Comparison of ENCODE assay signal across 8 mouse cellular contexts in genomic region chr3:108880544-108881507, GRCm38 (mm10). TPM values are rescaled to one million over a fixed set of nuclear protein-coding genes. Genes with fewer than 3 reads are reported as not detected.
DNase-seq lines count a peak whose midpoint lies in the region; ATAC-seq and TF ChIP-seq lines count a peak whose summit lies in the region.

No protein-coding gene starts in this region.

- TF ChIP-seq POLR2A in limb, embryonic 14.5 days (IDR thresholded peaks at IDR 0.05; ENCODE audit: borderline replicate concordance, extremely low read depth, insufficient read depth, insufficient read length), result no peak

- H3K9ac ChIP-seq in hindbrain, embryonic 11.5 days (ENCODE audit: low read depth, low read length), result no peak overlapping the region
- H3K9ac ChIP-seq in hindbrain, embryonic 14.5 days, result no peak overlapping the region
- H3K9ac ChIP-seq in heart, embryonic 14.5 days (ENCODE audit: low read length), result no peak overlapping the region
- no peak overlapping the region for H3K9ac ChIP-seq in limb, embryonic 14.5 days (ENCODE audit: low read depth, low read length, severe bottlenecking)

- no peaks in the 10 kb centered on the region for H3K36me3 ChIP-seq in hindbrain, embryonic 11.5 days (ENCODE audit: control insufficient read depth, insufficient read depth, low read length)
- H3K36me3 ChIP-seq in hindbrain, embryonic 14.5 days (replicated peaks; ENCODE audit: control insufficient read depth, insufficient read depth), result no peaks in the 10 kb centered on the region
- no peaks in the 10 kb centered on the region for H3K36me3 ChIP-seq in heart, embryonic 14.5 days (ENCODE audit: control insufficient read depth, insufficient read depth, low read length)
- no peaks in the 10 kb centered on the region for H3K36me3 ChIP-seq in limb, embryonic 14.5 days (ENCODE audit: control insufficient read depth, insufficient read depth, low read length)

- no peak for DNase-seq in hindbrain, embryonic 11.5 days (ENCODE audit: low spot score)
- no peak for DNase-seq in hindbrain, embryonic 14.5 days (ENCODE audit: low spot score)
- DNase-seq in R1 (ENCODE audit: low read depth, low spot score), result peak; percentile 95
- peak; percentile 68 for DNase-seq in limb, embryonic 14.5 days (ENCODE audit: low spot score)
- peak; percentile 21 for DNase-seq in neural tube, embryonic 10.5 days (ENCODE audit: extremely low spot score, low spot score)
- no peak for DNase-seq in cerebellum, postnatal 36 days
- no peak for DNase-seq in cerebellum, adult 9-11 months

- H3K4me1 ChIP-seq in hindbrain, embryonic 11.5 days (replicated peaks; ENCODE audit: control insufficient read depth, insufficient read depth, low read length), result no peaks in the 10 kb centered on the region
- peaks cover 4% of the 10 kb centered on the region; the same call in 1 of the 2 replicates for H3K4me1 ChIP-seq in hindbrain, embryonic 14.5 days (replicated peaks; ENCODE audit: control insufficient read depth, insufficient read depth, low read length)
- peaks cover 26 to 40% of the 10 kb centered on the region in 2 experiments for H3K4me1 ChIP-seq in heart, embryonic 14.5 days (ENCODE audit: control insufficient read depth in 2 of 2, insufficient read depth in 2 of 2, low read length in 2 of 2)
- H3K4me1 ChIP-seq in limb, embryonic 14.5 days (ENCODE audit: control insufficient read depth, insufficient read depth, low read length), result peaks cover 18% of the 10 kb centered on the region; the same call in 1 of the 2 replicates

- H3K27me3 ChIP-seq in hindbrain, embryonic 11.5 days (ENCODE audit: control insufficient read depth, insufficient read depth, low read length), result no peaks in the 10 kb centered on the region
- H3K27me3 ChIP-seq in hindbrain, embryonic 14.5 days (ENCODE audit: control insufficient read depth, insufficient read depth, low read length), result no peaks in the 10 kb centered on the region
- no peaks in the 10 kb centered on the region for H3K27me3 ChIP-seq in heart, embryonic 14.5 days (ENCODE audit: control insufficient read depth, insufficient read depth, low read length)
- no peaks in the 10 kb centered on the region for H3K27me3 ChIP-seq in limb, embryonic 14.5 days (ENCODE audit: control insufficient read depth, insufficient read depth, low read length)

- H3K9me3 ChIP-seq in hindbrain, embryonic 11.5 days (ENCODE audit: control insufficient read depth, low read length), result no peaks in the 10 kb centered on the region
- no peaks in the 10 kb centered on the region for H3K9me3 ChIP-seq in hindbrain, embryonic 14.5 days (ENCODE audit: control insufficient read depth, low read length)
- H3K9me3 ChIP-seq in heart, embryonic 14.5 days (ENCODE audit: control insufficient read depth, low read length), result no peaks in the 10 kb centered on the region
- H3K9me3 ChIP-seq in limb, embryonic 14.5 days (ENCODE audit: control insufficient read depth, low read length), result no peaks in the 10 kb centered on the region

- H3K27ac ChIP-seq in hindbrain, embryonic 11.5 days (ENCODE audit: low read depth, low read length), result no peak overlapping the region
- H3K27ac ChIP-seq in hindbrain, embryonic 14.5 days, result no peak overlapping the region
- H3K27ac ChIP-seq in heart, embryonic 14.5 days (replicated peaks in 1 of 2; ENCODE audit: control insufficient read depth in 1 of 2, insufficient read depth in 1 of 2, low read depth in 2 of 2, low read length in 2 of 2), result peak overlapping the region; percentile 78 to 83
- peak overlapping the region; percentile 38 for H3K27ac ChIP-seq in limb, embryonic 14.5 days (replicated peaks; ENCODE audit: low read depth, low read length)

- H3K4me3 ChIP-seq in hindbrain, embryonic 11.5 days (ENCODE audit: low read depth, low read length), result no peak overlapping the region
- H3K4me3 ChIP-seq in hindbrain, embryonic 14.5 days (replicated peaks; ENCODE audit: low read length), result no peak overlapping the region
- no peak overlapping the region for H3K4me3 ChIP-seq in heart, embryonic 14.5 days (ENCODE audit: control insufficient read depth in 1 of 2, insufficient read depth in 1 of 2, low read depth in 1 of 2, low read length in 2 of 2)
- H3K4me3 ChIP-seq in limb, embryonic 14.5 days (replicated peaks; ENCODE audit: low read length), result no peak overlapping the region

- WGBS in hindbrain, embryonic 11.5 days, result 62% methylated on average over 28 of the region's 28 CpGs
- 52% methylated on average over 28 of the region's 28 CpGs for WGBS in hindbrain, embryonic 14.5 days
- 36% methylated on average over 28 of the region's 28 CpGs for WGBS in heart, embryonic 14.5 days
- WGBS in limb, embryonic 14.5 days, result 50% methylated on average over 28 of the region's 28 CpGs

- no peak overlapping the region for H3K4me2 ChIP-seq in hindbrain, embryonic 11.5 days (replicated peaks; ENCODE audit: low read depth, low read length)
- H3K4me2 ChIP-seq in hindbrain, embryonic 14.5 days (replicated peaks), result no peak overlapping the region
- H3K4me2 ChIP-seq in heart, embryonic 14.5 days (ENCODE audit: low read length), result peak overlapping the region; percentile 54
- 0 out of 2 replicates have a peak overlapping the region, but pooled peaks have one; percentile 15 for H3K4me2 ChIP-seq in limb, embryonic 14.5 days (replicated peaks; ENCODE audit: low read depth, low read length, severe bottlenecking)

- peak; percentile 25; the same call in 1 of the 2 replicates for ATAC-seq in hindbrain, embryonic 11.5 days (ENCODE audit: low FRiP score)
- no peak for ATAC-seq in hindbrain, embryonic 14.5 days (ENCODE audit: low FRiP score)
- ATAC-seq in heart, embryonic 14.5 days (ENCODE audit: insufficient number of reproducible peaks, insufficient read depth, low FRiP score, low read depth), result peak; percentile 44; the same call in 1 of the 2 replicates
- peak; percentile 88 for ATAC-seq in limb, embryonic 14.5 days (ENCODE audit: low FRiP score, low read depth)

RNA-seq across cellular contexts. Expression of gene Fndc7, which starts 9.0 kb away (rescaled TPM):
- polyA plus RNA-seq in hindbrain, embryonic 11.5 days (2014; fragmentation: Nextera tagmentation; extraction: Ambion mirVana), result 0.28 TPM in 1 of 2 replicates, not detected in the other
- not detected in 2 replicates for polyA plus RNA-seq in hindbrain, embryonic 14.5 days (2014; fragmentation: Nextera tagmentation; extraction: Ambion mirVana)
- polyA plus RNA-seq in heart, embryonic 14.5 days (2014; fragmentation: Nextera tagmentation; extraction: Ambion mirVana), result 0.05 and 0.20 TPM in 2 replicates
- 0.17 and 0.35 TPM in 2 replicates for polyA plus RNA-seq in limb, embryonic 14.5 days (2012; rRNA removed)
- 0.23 and 0.25 TPM in 2 replicates for polyA plus RNA-seq in limb, embryonic 14.5 days (2014; fragmentation: Nextera tagmentation; extraction: Ambion mirVana)

RNA-seq across cellular contexts. Expression of gene Prpf38b, which starts 30.7 kb away (rescaled TPM):
- polyA plus RNA-seq in hindbrain, embryonic 11.5 days (2014; fragmentation: Nextera tagmentation; extraction: Ambion mirVana), result 84.4 and 85.3 TPM in 2 replicates
- 38.1 and 41.8 TPM in 2 replicates for polyA plus RNA-seq in hindbrain, embryonic 14.5 days (2014; fragmentation: Nextera tagmentation; extraction: Ambion mirVana)
- polyA plus RNA-seq in heart, embryonic 14.5 days (2014; fragmentation: Nextera tagmentation; extraction: Ambion mirVana), result 37.5 and 47.5 TPM in 2 replicates
- polyA plus RNA-seq in limb, embryonic 14.5 days (2012; rRNA removed), result 95.1 and 110 TPM in 2 replicates
- polyA plus RNA-seq in limb, embryonic 14.5 days (2014; fragmentation: Nextera tagmentation; extraction: Ambion mirVana), result 58.9 and 72.4 TPM in 2 replicates

RNA-seq across cellular contexts. Expression of gene Stxbp3, which starts 40.5 kb away (rescaled TPM):
- polyA plus RNA-seq in hindbrain, embryonic 11.5 days (2014; fragmentation: Nextera tagmentation; extraction: Ambion mirVana), result 23.2 and 28.1 TPM in 2 replicates
- 14.5 and 17.9 TPM in 2 replicates for polyA plus RNA-seq in hindbrain, embryonic 14.5 days (2014; fragmentation: Nextera tagmentation; extraction: Ambion mirVana)
- polyA plus RNA-seq in heart, embryonic 14.5 days (2014; fragmentation: Nextera tagmentation; extraction: Ambion mirVana), result 28.4 and 31.6 TPM in 2 replicates
- 23.5 and 28.4 TPM in 2 replicates for polyA plus RNA-seq in limb, embryonic 14.5 days (2012; rRNA removed)
- 33.0 and 38.1 TPM in 2 replicates for polyA plus RNA-seq in limb, embryonic 14.5 days (2014; fragmentation: Nextera tagmentation; extraction: Ambion mirVana)

RNA-seq across cellular contexts. Expression of gene Henmt1, which starts 58.8 kb away (rescaled TPM):
- 0.52 and 0.84 TPM in 2 replicates for polyA plus RNA-seq in hindbrain, embryonic 11.5 days (2014; fragmentation: Nextera tagmentation; extraction: Ambion mirVana)
- polyA plus RNA-seq in hindbrain, embryonic 14.5 days (2014; fragmentation: Nextera tagmentation; extraction: Ambion mirVana), result 2.4 and 3.3 TPM in 2 replicates
- polyA plus RNA-seq in heart, embryonic 14.5 days (2014; fragmentation: Nextera tagmentation; extraction: Ambion mirVana), result not detected in 2 replicates
- 0.33 and 0.74 TPM in 2 replicates for polyA plus RNA-seq in limb, embryonic 14.5 days (2012; rRNA removed)
- polyA plus RNA-seq in limb, embryonic 14.5 days (2014; fragmentation: Nextera tagmentation; extraction: Ambion mirVana), result 0.64 and 0.78 TPM in 2 replicates

RNA-seq across cellular contexts. Expression of gene Gm9857, which starts 59.4 kb away (rescaled TPM):
- polyA plus RNA-seq in hindbrain, embryonic 11.5 days (2014; fragmentation: Nextera tagmentation; extraction: Ambion mirVana), result 0.52 TPM in 1 of 2 replicates, not detected in the other
- polyA plus RNA-seq in hindbrain, embryonic 14.5 days (2014; fragmentation: Nextera tagmentation; extraction: Ambion mirVana), result not detected in 2 replicates
- polyA plus RNA-seq in heart, embryonic 14.5 days (2014; fragmentation: Nextera tagmentation; extraction: Ambion mirVana), result not detected in 2 replicates
- 1.2 and 1.7 TPM in 2 replicates for polyA plus RNA-seq in limb, embryonic 14.5 days (2012; rRNA removed)
- not detected in 2 replicates for polyA plus RNA-seq in limb, embryonic 14.5 days (2014; fragmentation: Nextera tagmentation; extraction: Ambion mirVana)

Comparison
In these comparisons a context has a peak if more than half of its experiments do, and no peak if none do; other contexts are left out.
1. DNase-seq: peak in R1 (single experiment), limb, embryonic 14.5 days (single experiment) and neural tube, embryonic 10.5 days (single experiment); none in hindbrain, embryonic 11.5 days (single experiment), hindbrain, embryonic 14.5 days (single experiment), cerebellum, postnatal 36 days (0 of 2) and cerebellum, adult 9-11 months (single experiment).
2. H3K27ac ChIP-seq: peak in heart, embryonic 14.5 days (2 of 2) and limb, embryonic 14.5 days (single experiment); none in hindbrain, embryonic 11.5 days (single experiment) and hindbrain, embryonic 14.5 days (single experiment).
3. H3K4me2 ChIP-seq: peak in heart, embryonic 14.5 days (single experiment) and limb, embryonic 14.5 days (single experiment); none in hindbrain, embryonic 11.5 days (single experiment) and hindbrain, embryonic 14.5 days (single experiment).